Mouse (Mus musculus): ENCODE measurements at regions not wholly inside any gene's neighbourhood (a gene's known extent, or its start where the extent isn't known, plus 50 kb on each side); places are given as distances from the start of the nearest gene placed in this dataset.
"Not testable (repeated sequence)": the region's sequence is repeated elsewhere in the genome, so short reads cannot be mapped to it uniquely, and the experiment has no call there.

DNA sequence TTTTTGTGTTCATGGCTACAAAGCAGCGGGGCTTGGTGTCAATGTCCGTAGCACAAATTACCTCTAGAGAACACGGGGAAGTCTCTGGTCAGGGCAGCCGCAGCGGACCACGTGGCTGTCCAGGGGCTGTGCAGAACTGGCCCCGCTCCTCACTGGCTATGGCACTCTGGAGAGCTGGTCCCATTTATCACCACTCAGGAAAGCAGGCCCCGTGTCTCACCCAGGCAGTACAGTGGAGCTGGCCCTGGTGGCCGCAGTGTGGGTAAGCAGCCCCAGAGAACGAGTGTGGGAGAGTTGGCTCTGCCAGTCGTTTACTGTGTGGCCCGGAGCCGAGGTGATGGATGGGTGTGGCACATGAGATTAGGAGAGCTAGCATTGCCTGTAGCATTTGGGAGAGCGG lies 163.8 kb downstream of the Csl start:
- Histone ChIP-seq H3K27me3 (ENCODE audit: low read depth, poor library complexity, severe bottlenecking) (no peaks in the 10 kb centered on the region), H3K4me3 (no peak overlapping the region), H3K4me1 (peaks cover 12% of the 10 kb centered on the region; the same call in 1 of the 2 replicates), H3K9me3 (replicated peaks) (peaks cover 5% of the 10 kb centered on the region; the same call in 1 of the 2 replicates), H3K27ac (replicated peaks) (no peak overlapping the region; the same call in 1 of the 2 replicates), H3K36me3 (no peaks in the 10 kb centered on the region)
- no peak for DNase-seq (ENCODE audit: low spot score)
- 92% methylated on average over 14 of the region's 14 CpGs for WGBS

DNA sequence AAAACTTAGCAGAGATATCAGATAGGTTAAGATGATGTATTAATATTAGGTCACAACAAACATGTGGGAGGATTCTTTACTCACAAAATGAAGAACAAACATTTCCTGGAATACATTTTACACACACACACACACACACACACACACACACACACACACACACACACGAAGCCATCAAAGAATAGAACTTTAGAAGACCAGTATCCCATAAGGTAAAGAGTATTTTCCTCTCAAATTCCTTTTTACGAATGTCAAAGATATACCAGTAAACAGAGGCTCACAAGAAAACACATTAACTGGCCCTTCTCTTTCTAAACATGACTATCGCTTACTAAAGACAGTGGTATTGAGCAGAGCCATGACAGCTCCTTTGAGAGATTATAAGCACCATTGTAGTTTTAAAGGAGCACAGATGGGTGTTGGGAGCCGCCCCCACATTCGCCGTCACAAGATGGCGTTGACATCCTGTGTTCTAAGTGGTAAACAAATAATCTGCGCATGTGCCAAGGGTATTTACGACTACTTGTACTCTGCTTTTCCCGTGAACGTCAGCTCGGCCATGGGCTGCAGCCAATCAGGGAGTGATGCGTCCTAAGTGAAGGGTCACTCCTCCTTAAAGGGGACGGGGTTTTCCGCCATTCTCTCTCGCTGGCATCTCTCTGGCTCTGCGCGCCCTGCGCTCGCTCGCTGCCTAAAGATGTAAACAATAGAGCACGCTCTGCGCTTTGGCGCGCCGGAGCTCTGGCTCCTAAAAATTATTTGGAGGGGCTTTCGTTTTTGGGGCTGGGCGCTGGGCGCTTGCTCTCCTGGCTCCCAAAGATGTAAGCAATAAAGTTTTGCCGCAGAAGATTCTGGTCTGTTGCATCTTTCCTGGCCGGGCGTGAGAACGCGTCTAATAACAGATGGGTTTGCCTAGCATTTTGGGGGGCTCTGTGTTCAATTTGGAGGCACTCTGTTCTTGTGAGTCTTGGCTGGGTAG lies 160.0 kb downstream of the Csl start:
- H3K27me3 ChIP-seq (ENCODE audit: low read depth, poor library complexity, severe bottlenecking); H3K4me1 ChIP-seq; H3K9me3 ChIP-seq (replicated peaks); DNase-seq (ENCODE audit: low spot score); H3K36me3 ChIP-seq: not testable (repeated sequence)
- WGBS: 44% methylated on average over 27 of the region's 34 CpGs
- peak overlapping the region; percentile 53 for H3K4me3 ChIP-seq
- H3K27ac ChIP-seq (replicated peaks): peak overlapping the region; percentile 81

DNA sequence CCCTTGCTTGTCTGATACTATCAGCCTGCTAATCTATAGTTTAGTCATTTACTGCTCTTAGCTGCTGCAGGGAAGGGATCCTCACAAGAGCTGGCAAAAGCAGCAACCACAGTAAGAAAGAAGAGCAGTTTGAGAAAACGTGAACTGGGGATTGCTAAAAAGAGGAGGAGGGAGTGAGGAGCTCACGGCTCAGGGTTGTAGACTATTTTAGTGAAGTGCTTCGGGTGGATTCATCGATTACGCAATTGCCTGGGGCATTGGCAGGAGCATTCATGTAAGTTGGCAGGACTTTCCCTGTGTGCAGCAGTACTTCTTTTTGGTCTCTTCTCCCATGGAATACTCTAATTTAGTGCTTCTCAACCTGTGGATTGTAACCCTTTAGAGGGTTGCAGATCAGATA lies 157.1 kb downstream of the Csl start:
- no peak for DNase-seq (ENCODE audit: low spot score)
- Histone ChIP-seq H3K4me1 (peaks cover 7% of the 10 kb centered on the region; the same call in 1 of the 2 replicates), H3K36me3 (no peaks in the 10 kb centered on the region), H3K9me3 (replicated peaks) (peaks cover 5% of the 10 kb centered on the region; the same call in 1 of the 2 replicates), H3K27me3 (ENCODE audit: low read depth, poor library complexity, severe bottlenecking) (no peaks in the 10 kb centered on the region), H3K27ac (replicated peaks) (no peak overlapping the region), H3K4me3 (no peak overlapping the region)
- 88% methylated on average over 5 of the region's 5 CpGs for WGBS

DNA sequence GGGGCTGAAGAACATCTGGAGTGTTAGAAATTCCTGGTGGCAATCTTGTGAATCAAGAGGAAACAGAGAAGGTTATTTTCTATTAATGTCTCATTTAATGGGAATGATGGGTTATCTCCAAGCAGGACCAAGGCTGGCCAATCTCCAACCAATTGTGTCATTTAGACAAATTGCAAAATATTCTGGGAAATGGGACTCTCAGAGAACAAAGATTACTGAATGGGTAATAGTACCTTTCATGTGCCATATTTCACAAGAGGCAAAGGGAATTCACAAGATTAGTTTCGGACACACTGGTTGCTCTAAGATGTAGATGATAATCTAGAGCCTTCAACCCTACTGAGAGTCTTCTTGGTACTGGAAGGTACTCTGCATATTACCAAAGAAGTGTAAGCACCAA lies 155.3 kb downstream of the Csl start:
- 93% methylated on average over 1 of the region's 1 CpGs for WGBS
- H3K4me3 ChIP-seq: no peak overlapping the region
- H3K9me3 ChIP-seq (replicated peaks): no peaks in the 10 kb centered on the region
- no peak overlapping the region for H3K27ac ChIP-seq (replicated peaks)
- peaks cover 7% of the 10 kb centered on the region; the same call in 1 of the 2 replicates for H3K4me1 ChIP-seq
- no peaks in the 10 kb centered on the region for H3K27me3 ChIP-seq (ENCODE audit: low read depth, poor library complexity, severe bottlenecking)
- DNase-seq (ENCODE audit: low spot score): no peak
- no peaks in the 10 kb centered on the region for H3K36me3 ChIP-seq

DNA sequence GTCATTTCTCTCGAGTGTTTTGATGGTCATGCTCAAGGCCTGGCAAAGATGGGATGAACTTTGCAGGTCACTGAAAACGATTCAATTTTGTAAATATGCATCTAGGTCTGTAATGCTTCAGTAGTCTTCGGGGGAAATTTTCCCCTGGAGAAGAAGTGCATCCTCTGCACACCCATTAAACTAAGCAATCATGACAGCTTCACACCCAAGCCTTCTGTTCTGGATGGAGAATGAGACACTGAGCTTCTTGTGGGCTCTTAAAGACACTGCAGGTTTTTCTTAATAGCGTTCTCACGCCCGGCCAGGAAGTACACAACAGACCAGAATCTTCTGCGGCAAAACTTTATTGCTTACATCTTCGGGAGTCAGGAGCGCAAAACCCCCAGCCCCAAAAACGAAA lies 151.0 kb downstream of the Csl start:
- 85% methylated on average over 10 of the region's 10 CpGs for WGBS
- Histone ChIP-seq H3K27me3 (ENCODE audit: low read depth, poor library complexity, severe bottlenecking) (no peaks in the 10 kb centered on the region), H3K4me1 (no peaks in the 10 kb centered on the region), H3K9me3 (replicated peaks) (no peaks in the 10 kb centered on the region), H3K36me3 (no peaks in the 10 kb centered on the region), H3K27ac (replicated peaks) (no peak overlapping the region), H3K4me3 (no peak overlapping the region)
- DNase-seq (ENCODE audit: low spot score): no peak

DNA sequence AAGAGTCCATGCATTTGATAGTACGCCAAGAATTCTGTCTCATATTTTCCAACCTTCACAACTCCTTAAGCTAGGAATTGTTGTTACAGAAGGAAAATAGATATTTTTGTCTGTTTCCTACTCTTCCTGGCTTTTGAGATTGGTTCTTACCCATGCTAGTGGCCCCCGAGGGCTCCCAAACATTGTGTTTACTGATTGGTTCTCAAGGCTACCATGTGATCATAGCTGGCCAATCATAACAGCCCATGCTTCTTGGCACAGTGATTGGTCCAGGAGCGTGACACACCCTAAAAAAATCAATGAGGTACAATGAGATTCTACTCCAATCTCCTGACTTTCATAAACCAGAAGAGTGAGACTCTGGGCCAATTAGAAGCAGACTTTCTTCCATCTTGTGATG lies 150.0 kb downstream of the Csl start:
- over 99% methylated on average over 3 of the region's 3 CpGs for WGBS
- H3K27ac ChIP-seq (replicated peaks): no peak overlapping the region
- DNase-seq (ENCODE audit: low spot score): no peak
- no peaks in the 10 kb centered on the region for H3K27me3 ChIP-seq (ENCODE audit: low read depth, poor library complexity, severe bottlenecking)
- no peak overlapping the region for H3K4me3 ChIP-seq
- no peaks in the 10 kb centered on the region for H3K36me3 ChIP-seq
- H3K9me3 ChIP-seq (replicated peaks): no peaks in the 10 kb centered on the region
- H3K4me1 ChIP-seq: no peaks in the 10 kb centered on the region

DNA sequence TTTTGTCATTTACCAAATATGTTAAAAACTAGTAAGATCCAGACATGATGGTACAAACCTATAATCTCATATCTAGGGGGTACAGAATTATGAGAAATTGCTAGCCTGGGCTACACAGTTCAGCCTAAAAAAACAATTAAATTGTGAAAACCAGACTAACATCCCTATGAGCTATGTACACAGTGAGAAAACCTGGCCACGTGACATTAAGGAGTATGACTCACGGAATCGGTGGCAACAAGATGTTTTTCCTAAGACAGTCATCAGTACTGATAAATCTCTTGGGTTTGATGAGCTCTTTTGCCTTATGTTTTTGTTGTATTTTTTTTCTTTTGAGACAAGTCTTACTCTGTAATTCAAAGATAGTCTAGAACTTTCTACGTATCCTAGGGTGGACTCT lies 148.6 kb downstream of the Csl start:
- no peaks in the 10 kb centered on the region for H3K36me3 ChIP-seq
- H3K4me1 ChIP-seq: no peaks in the 10 kb centered on the region
- no peaks in the 10 kb centered on the region for H3K27me3 ChIP-seq (ENCODE audit: low read depth, poor library complexity, severe bottlenecking)
- H3K9me3 ChIP-seq (replicated peaks): no peaks in the 10 kb centered on the region
- no peak for DNase-seq (ENCODE audit: low spot score)
- no peak overlapping the region for H3K27ac ChIP-seq (replicated peaks)
- WGBS: 88% methylated on average over 4 of the region's 4 CpGs
- no peak overlapping the region for H3K4me3 ChIP-seq

DNA sequence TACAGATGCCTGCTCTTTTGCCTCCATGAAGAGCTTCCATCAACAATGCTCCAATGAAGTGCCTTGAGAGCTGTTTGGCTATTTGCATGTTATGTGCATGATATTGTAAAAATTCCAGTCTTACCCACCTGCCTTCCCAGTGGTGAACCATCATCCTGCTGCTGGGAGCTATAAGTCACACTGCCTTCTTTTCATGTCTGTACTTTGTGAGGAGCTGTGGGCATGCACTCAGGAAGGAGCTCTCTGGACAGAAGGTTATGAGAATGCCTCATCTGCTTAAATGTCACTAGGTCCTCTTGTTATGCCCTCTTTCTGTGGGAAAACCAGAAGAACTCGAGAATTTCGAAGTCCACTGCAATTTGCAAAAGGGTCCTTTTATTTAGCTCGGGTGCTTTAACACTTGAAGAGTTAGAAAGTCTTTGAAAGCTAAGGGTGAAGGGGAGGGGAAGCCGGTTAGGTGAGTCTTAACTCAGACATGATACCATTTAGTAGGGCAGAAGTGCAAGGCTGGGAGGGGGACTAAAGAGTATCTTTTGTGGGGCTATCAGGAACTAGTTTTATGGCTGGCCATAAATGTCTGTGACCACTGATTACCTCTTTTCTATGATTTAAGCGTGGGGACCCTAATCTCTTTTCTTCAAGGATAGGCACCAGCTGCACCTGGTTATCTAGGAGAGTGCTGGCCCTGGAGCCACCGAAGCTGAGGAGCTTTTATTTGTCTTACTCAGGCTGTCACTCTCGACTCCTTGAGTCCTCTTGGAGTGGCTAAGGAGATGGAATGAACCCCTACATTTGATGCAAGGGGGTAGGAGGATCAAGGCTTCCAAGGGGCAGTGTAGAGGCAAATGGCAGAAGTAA lies 144.8 kb downstream of the Csl start:
- H3K4me3 ChIP-seq: no peak overlapping the region
- WGBS: 79% methylated on average over 7 of the region's 7 CpGs
- no peak overlapping the region for H3K27ac ChIP-seq (replicated peaks)
- no peaks in the 10 kb centered on the region for H3K36me3 ChIP-seq
- no peak for DNase-seq (ENCODE audit: low spot score)
- H3K4me1 ChIP-seq: no peaks in the 10 kb centered on the region
- no peaks in the 10 kb centered on the region for H3K27me3 ChIP-seq (ENCODE audit: low read depth, poor library complexity, severe bottlenecking)
- no peaks in the 10 kb centered on the region for H3K9me3 ChIP-seq (replicated peaks)

DNA sequence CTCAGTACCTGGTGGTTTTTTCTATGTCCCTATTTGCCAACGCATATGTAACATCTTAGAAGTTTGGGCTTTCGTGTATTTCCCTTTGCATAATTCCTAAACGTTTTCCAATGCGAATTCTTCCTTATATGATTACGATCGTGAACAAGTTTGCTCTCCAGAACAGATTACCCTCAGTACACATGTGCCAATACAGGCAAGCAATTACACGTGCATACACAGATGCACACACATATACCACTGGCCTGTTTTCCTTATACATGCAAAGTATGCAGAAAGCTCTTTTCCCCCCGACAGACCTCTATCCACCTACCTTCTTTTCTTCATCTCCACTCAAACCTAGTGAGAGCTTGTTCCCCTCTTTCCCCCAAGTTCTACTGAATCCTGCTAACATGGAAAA lies 144.1 kb downstream of the Csl start:
- H3K27ac ChIP-seq (replicated peaks): no peak overlapping the region
- H3K4me1 ChIP-seq: no peaks in the 10 kb centered on the region

DNA sequence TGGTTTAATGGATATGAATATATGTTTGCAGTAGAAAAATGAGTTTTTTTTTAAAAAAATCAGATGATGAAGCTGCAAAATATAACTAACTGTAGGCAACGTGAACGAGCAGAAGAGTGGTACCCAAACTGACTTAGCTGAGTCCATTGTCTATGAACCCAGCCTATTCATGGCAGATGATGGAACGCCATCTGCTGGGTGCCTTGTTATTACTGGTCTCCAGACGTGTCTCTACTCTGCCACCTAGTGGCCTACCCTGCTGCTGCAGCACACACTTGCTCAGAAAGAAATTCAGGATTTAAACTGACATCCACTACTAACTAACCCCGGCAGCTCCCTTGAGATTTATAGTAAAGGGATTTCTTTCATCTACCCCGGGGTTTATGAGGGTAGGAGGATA lies 143.7 kb downstream of the Csl start:
- Histone ChIP-seq H3K27ac (replicated peaks) (no peak overlapping the region), H3K9me3 (replicated peaks) (no peaks in the 10 kb centered on the region), H3K4me3 (no peak overlapping the region), H3K27me3 (ENCODE audit: low read depth, poor library complexity, severe bottlenecking) (no peaks in the 10 kb centered on the region), H3K4me1 (no peaks in the 10 kb centered on the region), H3K36me3 (no peaks in the 10 kb centered on the region)
- peak; percentile 86 for DNase-seq (ENCODE audit: low spot score)
- WGBS: 23% methylated on average over 6 of the region's 6 CpGs

More for the DNA sequence above, 144.1 kb downstream of the Csl start:
- no peaks in the 10 kb centered on the region for H3K36me3 ChIP-seq
- no peaks in the 10 kb centered on the region for H3K9me3 ChIP-seq (replicated peaks)
- H3K4me3 ChIP-seq: no peak overlapping the region
- WGBS: 91% methylated on average over 8 of the region's 8 CpGs
- no peak for DNase-seq (ENCODE audit: low spot score)
- no peaks in the 10 kb centered on the region for H3K27me3 ChIP-seq (ENCODE audit: low read depth, poor library complexity, severe bottlenecking)

DNA sequence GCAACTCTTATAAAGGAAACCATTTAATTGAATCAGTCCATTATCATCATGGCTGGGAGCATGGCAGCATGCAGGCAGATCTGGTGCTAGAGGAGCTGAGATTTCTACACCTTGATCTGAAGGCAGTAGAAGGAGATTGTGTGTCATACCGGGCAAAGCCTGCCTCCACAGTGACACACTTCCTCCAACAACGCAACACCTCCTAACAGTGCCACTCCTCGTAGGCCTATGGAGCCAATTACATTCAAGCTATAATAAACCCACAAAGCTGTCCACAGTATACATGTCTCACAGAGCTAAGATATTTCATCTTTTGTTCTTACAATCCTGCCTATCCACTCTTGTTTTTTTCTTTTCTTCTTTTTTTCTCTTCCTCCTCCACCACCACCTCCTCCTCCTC lies 141.8 kb downstream of the Csl start:
- 89% methylated on average over 3 of the region's 3 CpGs for WGBS
- Histone ChIP-seq H3K4me3 (no peak overlapping the region), H3K9me3 (replicated peaks) (no peaks in the 10 kb centered on the region), H3K36me3 (no peaks in the 10 kb centered on the region), H3K4me1 (no peaks in the 10 kb centered on the region), H3K27me3 (ENCODE audit: low read depth, poor library complexity, severe bottlenecking) (no peaks in the 10 kb centered on the region), H3K27ac (replicated peaks) (no peak overlapping the region)
- no peak for DNase-seq (ENCODE audit: low spot score)

DNA sequence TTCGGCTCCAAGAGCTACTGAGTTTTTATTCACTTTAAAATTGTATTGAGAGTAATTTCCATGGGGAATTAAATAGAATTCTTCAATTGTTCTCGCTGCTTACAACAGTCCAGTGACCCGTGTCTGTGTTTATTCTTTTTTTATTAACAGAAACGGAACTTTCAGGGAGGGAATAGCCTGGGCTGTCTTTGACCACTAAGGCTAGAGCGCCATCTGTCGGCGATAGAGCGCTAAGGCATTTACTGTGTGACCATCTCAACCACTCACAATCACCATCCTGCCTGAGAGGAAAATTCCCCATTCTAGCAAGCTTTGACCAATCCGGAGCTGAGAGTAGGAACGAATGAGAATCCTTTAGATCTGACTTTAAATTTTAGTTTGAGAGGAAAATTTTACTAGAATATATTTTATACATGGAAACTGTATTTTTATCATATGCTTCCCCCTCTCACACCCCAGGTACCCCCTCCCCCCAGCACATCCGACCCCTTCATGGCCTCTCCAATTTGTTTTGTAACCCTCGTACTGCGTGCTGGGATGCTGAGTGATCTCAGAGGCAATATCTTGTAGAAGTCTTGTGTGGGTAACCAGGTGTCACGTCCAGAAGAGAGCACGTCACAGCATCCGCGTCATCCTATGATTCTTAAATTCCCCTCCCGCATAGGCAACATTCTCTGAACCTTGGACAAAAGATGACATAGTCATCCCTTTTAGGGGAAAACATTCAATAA lies 139.9 kb downstream of the Csl start:
- DNase-seq (ENCODE audit: low spot score): peak; percentile 73
- H3K4me3 ChIP-seq: no peak overlapping the region
- no peaks in the 10 kb centered on the region for H3K4me1 ChIP-seq
- WGBS: 49% methylated on average over 18 of the region's 18 CpGs
- H3K36me3 ChIP-seq: no peaks in the 10 kb centered on the region
- H3K27me3 ChIP-seq (ENCODE audit: low read depth, poor library complexity, severe bottlenecking): no peaks in the 10 kb centered on the region
- H3K9me3 ChIP-seq (replicated peaks): no peaks in the 10 kb centered on the region
- H3K27ac ChIP-seq (replicated peaks): no peak overlapping the region

Data from midbrain, embryonic 10.5 days (tissue).